Mouse (Mus musculus): ENCODE data around the gene Izumo1. TPM values are rescaled to one million over a fixed set of nuclear protein-coding genes. Genes with fewer than 3 reads are reported as not detected.

Izumo1 gene
- polyA plus RNA-seq, 1 experiment from 2014 or later: 0.27 TPM

DNA sequence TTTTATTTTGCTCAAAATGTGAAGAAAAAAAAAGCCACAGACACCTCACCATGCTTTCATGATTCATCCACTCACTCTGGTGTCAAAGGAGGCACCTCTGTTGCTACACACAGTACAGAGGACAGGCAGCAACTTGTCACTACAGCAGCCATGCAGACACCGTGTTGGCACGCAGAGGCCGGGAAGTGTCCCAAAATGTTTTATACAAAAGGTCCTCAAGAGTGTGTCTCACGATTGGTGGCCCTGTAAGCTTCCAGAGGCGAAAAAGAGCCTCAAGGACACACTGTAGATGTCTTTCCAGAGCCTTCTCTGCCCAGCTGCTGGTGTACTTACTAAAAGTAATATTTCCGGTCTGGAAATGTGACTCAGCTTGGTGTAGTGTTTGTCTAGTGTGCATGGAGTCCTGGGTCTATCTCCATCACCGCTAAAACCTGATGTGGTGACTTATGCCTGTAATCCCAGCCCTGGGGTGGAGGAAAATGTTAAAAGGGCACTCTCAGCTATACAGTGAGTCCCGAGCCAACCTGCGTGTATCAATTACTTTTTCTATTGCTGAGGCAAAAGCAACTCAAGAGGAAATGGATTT is 15.8 kb upstream of the Izumo1 start:
- H3K36me3 ChIP-seq (ENCODE audit: control insufficient read depth, insufficient read depth, low read length): no peaks in the 10 kb centered on the region
- no peak overlapping the region for H3K27ac ChIP-seq (ENCODE audit: low read depth)
- no peak for ATAC-seq (replicated peaks; ENCODE audit: low FRiP score, low TSS enrichment, low read depth)
- H3K4me1 ChIP-seq (replicated peaks; ENCODE audit: control insufficient read depth, insufficient read depth, low read length): peaks cover 4% of the 10 kb centered on the region; the same call in 1 of the 2 replicates
- H3K4me3 ChIP-seq (ENCODE audit: low read depth, low read length): no peak overlapping the region
- WGBS: 78% methylated on average over 9 of the region's 9 CpGs
- H3K9ac ChIP-seq (ENCODE audit: low read length): no peak overlapping the region
- no peak overlapping the region for H3K4me2 ChIP-seq (ENCODE audit: low read length)
- no peaks in the 10 kb centered on the region for H3K27me3 ChIP-seq (replicated peaks; ENCODE audit: control insufficient read depth, insufficient read depth, low read length)
- no peak for DNase-seq (ENCODE audit: low spot score)
- H3K9me3 ChIP-seq (ENCODE audit: control insufficient read depth, low read length): no peaks in the 10 kb centered on the region

DNA sequence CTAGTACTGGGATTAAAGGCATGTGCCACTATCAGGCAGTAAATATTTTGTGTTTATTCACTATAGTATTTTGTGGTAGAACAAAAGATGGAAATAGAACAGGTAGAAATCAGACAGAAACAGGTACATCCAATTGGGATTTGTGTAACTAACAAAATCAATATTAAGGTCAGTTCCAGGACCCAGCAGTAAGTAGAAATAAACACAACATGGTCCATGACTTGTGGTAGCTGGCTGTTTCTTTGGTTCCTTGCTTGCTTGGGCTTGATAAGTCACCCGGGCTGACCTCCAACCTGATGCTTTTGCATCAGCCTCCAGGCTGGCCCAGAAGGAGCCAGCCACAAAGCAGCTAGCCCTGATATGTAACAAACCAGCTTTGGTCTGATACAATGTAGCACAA is 12.1 kb upstream of the Izumo1 start:
- H3K27me3 ChIP-seq (replicated peaks; ENCODE audit: control insufficient read depth, insufficient read depth, low read length): no peaks in the 10 kb centered on the region
- H3K9ac ChIP-seq (ENCODE audit: low read length): no peak overlapping the region
- H3K4me1 ChIP-seq (replicated peaks; ENCODE audit: control insufficient read depth, insufficient read depth, low read length): no peaks in the 10 kb centered on the region
- H3K36me3 ChIP-seq (ENCODE audit: control insufficient read depth, insufficient read depth, low read length): no peaks in the 10 kb centered on the region
- WGBS: 55% methylated on average over 1 of the region's 1 CpGs
- ATAC-seq (replicated peaks; ENCODE audit: low FRiP score, low TSS enrichment, low read depth) (no peak), DNase-seq (ENCODE audit: low spot score) (no peak)
- H3K4me3 ChIP-seq (ENCODE audit: low read depth, low read length): no peak overlapping the region
- no peak overlapping the region for H3K27ac ChIP-seq (ENCODE audit: low read depth)
- no peak overlapping the region for H3K4me2 ChIP-seq (ENCODE audit: low read length)
- H3K9me3 ChIP-seq (ENCODE audit: control insufficient read depth, low read length): no peaks in the 10 kb centered on the region

- no peak overlapping the region for H3K4me2 ChIP-seq (ENCODE audit: low read length)
- ATAC-seq (replicated peaks; ENCODE audit: low FRiP score, low TSS enrichment, low read depth) (no peak), DNase-seq (ENCODE audit: low spot score) (no peak)
- H3K4me1 ChIP-seq (replicated peaks; ENCODE audit: control insufficient read depth, insufficient read depth, low read length): no peaks in the 10 kb centered on the region
- no peaks in the 10 kb centered on the region for H3K9me3 ChIP-seq (ENCODE audit: control insufficient read depth, low read length)
- no peaks in the 10 kb centered on the region for H3K36me3 ChIP-seq (ENCODE audit: control insufficient read depth, insufficient read depth, low read length)
- H3K27me3 ChIP-seq (replicated peaks; ENCODE audit: control insufficient read depth, insufficient read depth, low read length): peaks cover 24% of the 10 kb centered on the region
- H3K27ac ChIP-seq (ENCODE audit: low read depth): no peak overlapping the region
- no peak overlapping the region for H3K4me3 ChIP-seq (ENCODE audit: low read depth, low read length)
- WGBS: 31% methylated on average over 6 of the region's 6 CpGs
- H3K9ac ChIP-seq (ENCODE audit: low read length): no peak overlapping the region
Observed at GRCm38 (mm10) chr7:45616277-45616676, 5.3 kb upstream of the Izumo1 start.

DNA sequence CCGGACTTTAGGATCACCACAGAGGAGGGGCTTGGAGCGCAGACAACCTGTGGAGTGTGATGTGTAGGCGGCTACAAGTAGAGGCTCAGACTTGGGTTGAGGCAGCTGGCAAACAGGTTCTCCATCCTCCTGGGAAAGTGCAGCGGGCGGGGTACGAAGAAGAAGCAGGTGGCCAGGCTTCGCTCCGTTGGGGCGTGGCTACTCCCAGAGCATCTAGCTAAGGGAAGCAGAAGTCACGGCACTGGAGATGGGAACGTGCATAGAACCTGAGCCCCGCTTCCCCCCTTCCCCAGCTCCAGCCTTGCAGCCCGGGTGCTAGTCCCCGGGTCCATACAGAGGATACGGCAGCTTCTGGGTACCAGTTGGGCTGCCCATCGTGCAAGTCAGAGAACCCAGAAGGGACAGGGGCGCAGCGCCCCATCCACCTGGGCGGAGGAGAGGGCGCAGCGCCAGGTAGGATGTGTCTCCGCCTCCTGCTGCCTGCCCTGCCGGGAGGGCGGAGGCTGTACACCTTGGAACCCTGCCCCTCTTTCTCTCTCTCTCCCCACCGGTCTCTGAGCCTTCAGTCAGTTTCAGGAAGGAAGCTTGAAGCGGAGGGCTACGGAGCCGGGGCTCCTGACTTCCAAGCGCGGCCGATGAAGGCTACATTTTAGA is 4.4 kb upstream of the Izumo1 start, which contains the start of gene Fut1:
Gene Fut1 (plus strand): TSS at position 248 of the 654 bp plus-strand sequence.
- H3K36me3 ChIP-seq (ENCODE audit: control insufficient read depth, insufficient read depth, low read length): no peaks in the 10 kb centered on the region
- ATAC-seq (replicated peaks; ENCODE audit: low FRiP score, low TSS enrichment, low read depth) (peak; percentile 62), DNase-seq (ENCODE audit: low spot score) (peak; percentile 72)
- peaks cover 24% of the 10 kb centered on the region for H3K27me3 ChIP-seq (replicated peaks; ENCODE audit: control insufficient read depth, insufficient read depth, low read length)
- peak within 1 kb of the TSS; percentile 6; the same call in 1 of the 2 replicates for H3K4me3 ChIP-seq (ENCODE audit: low read depth, low read length)
- WGBS: 8% methylated on average over 31 of the region's 31 CpGs
- no peak within 1 kb of the TSS for H3K27ac ChIP-seq (ENCODE audit: low read depth)
- peak within 1 kb of the TSS; percentile 32 for H3K4me2 ChIP-seq (ENCODE audit: low read length)
- H3K4me1 ChIP-seq (replicated peaks; ENCODE audit: control insufficient read depth, insufficient read depth, low read length): no peaks in the 10 kb centered on the region
- H3K9me3 ChIP-seq (ENCODE audit: control insufficient read depth, low read length): no peaks in the 10 kb centered on the region
- H3K9ac ChIP-seq (ENCODE audit: low read length): no peak within 1 kb of the TSS

GRCm38 (mm10) chr7:45618316-45618715 is 3.3 kb upstream of the Izumo1 start:
- H3K9ac ChIP-seq (ENCODE audit: low read length): no peak overlapping the region
- DNase-seq (ENCODE audit: low spot score): no peak
- H3K4me2 ChIP-seq (ENCODE audit: low read length): no peak overlapping the region
- ATAC-seq (replicated peaks; ENCODE audit: low FRiP score, low TSS enrichment, low read depth): no peak
- no peak overlapping the region for H3K4me3 ChIP-seq (ENCODE audit: low read depth, low read length)
- WGBS: 81% methylated on average over 5 of the region's 5 CpGs
- H3K4me1 ChIP-seq (replicated peaks; ENCODE audit: control insufficient read depth, insufficient read depth, low read length): no peaks in the 10 kb centered on the region
- no peaks in the 10 kb centered on the region for H3K9me3 ChIP-seq (ENCODE audit: control insufficient read depth, low read length)
- H3K27ac ChIP-seq (ENCODE audit: low read depth): no peak overlapping the region
- H3K36me3 ChIP-seq (ENCODE audit: control insufficient read depth, insufficient read depth, low read length): no peaks in the 10 kb centered on the region
- H3K27me3 ChIP-seq (replicated peaks; ENCODE audit: control insufficient read depth, insufficient read depth, low read length): peaks cover 24% of the 10 kb centered on the region

DNA sequence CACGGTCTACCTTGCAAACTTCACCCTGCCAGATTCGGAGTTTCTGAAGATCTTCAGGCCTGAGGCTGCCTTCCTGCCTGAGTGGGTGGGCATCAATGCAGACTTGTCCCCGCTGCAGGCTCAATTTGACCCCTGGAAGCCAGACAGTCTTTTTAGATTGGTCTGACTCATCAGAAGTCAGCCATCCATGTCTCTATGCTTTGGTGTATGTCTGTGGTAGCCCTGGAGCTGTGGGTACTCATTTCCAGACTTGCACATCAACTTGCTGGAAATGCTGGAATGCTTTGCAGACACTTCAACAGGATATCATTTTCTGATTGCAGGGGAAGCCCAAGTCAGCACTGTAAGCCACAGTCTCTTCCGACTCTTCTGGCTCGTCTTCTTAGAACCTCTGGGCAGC is 2.0 kb upstream of the Izumo1 start:
- 89% methylated on average over 5 of the region's 5 CpGs for WGBS
- Histone ChIP-seq H3K4me3 (ENCODE audit: low read depth, low read length) (no peak overlapping the region), H3K27me3 (replicated peaks; ENCODE audit: control insufficient read depth, insufficient read depth, low read length) (peaks cover 24% of the 10 kb centered on the region), H3K9me3 (ENCODE audit: control insufficient read depth, low read length) (no peaks in the 10 kb centered on the region), H3K4me1 (replicated peaks; ENCODE audit: control insufficient read depth, insufficient read depth, low read length) (no peaks in the 10 kb centered on the region), H3K4me2 (ENCODE audit: low read length) (no peak overlapping the region), H3K27ac (ENCODE audit: low read depth) (no peak overlapping the region), H3K36me3 (ENCODE audit: control insufficient read depth, insufficient read depth, low read length) (no peaks in the 10 kb centered on the region), H3K9ac (ENCODE audit: low read length) (no peak overlapping the region)
- no peak for DNase-seq (ENCODE audit: low spot score)
- ATAC-seq (replicated peaks; ENCODE audit: low FRiP score, low TSS enrichment, low read depth): no peak

GRCm38 (mm10) chr7:45623507-45623906 is 1.9 kb downstream of the Izumo1 start:
- ATAC-seq (replicated peaks; ENCODE audit: low FRiP score, low TSS enrichment, low read depth): no peak
- peaks cover 12% of the 10 kb centered on the region; the same call in 1 of the 2 replicates for H3K27me3 ChIP-seq (replicated peaks; ENCODE audit: control insufficient read depth, insufficient read depth, low read length)

GRCm38 (mm10) chr7:45624718-45625117 is 3.1 kb downstream of the Izumo1 start:
- no peak overlapping the region for H3K27ac ChIP-seq (ENCODE audit: low read depth)
- H3K4me3 ChIP-seq (ENCODE audit: low read depth, low read length): no peak overlapping the region
- H3K9me3 ChIP-seq (ENCODE audit: control insufficient read depth, low read length): no peaks in the 10 kb centered on the region
- no peak for ATAC-seq (replicated peaks; ENCODE audit: low FRiP score, low TSS enrichment, low read depth)
- no peaks in the 10 kb centered on the region for H3K4me1 ChIP-seq (replicated peaks; ENCODE audit: control insufficient read depth, insufficient read depth, low read length)
- H3K9ac ChIP-seq (ENCODE audit: low read length): no peak overlapping the region
- 50% methylated on average over 3 of the region's 3 CpGs for WGBS
- H3K4me2 ChIP-seq (ENCODE audit: low read length): no peak overlapping the region
- 0 out of 2 replicates have a peak, but pooled peaks cover 7% of the 10 kb centered on the region for H3K27me3 ChIP-seq (replicated peaks; ENCODE audit: control insufficient read depth, insufficient read depth, low read length)
- H3K36me3 ChIP-seq (ENCODE audit: control insufficient read depth, insufficient read depth, low read length): no peaks in the 10 kb centered on the region
- DNase-seq (ENCODE audit: low spot score): no peak

More at GRCm38 (mm10) chr7:45623507-45623906, 1.9 kb downstream of the Izumo1 start:
- H3K27ac ChIP-seq (ENCODE audit: low read depth): no peak overlapping the region
- DNase-seq (ENCODE audit: low spot score): no peak
- H3K4me3 ChIP-seq (ENCODE audit: low read depth, low read length): no peak overlapping the region
- H3K4me2 ChIP-seq (ENCODE audit: low read length): no peak overlapping the region
- H3K36me3 ChIP-seq (ENCODE audit: control insufficient read depth, insufficient read depth, low read length): no peaks in the 10 kb centered on the region
- H3K9ac ChIP-seq (ENCODE audit: low read length): no peak overlapping the region
- no peaks in the 10 kb centered on the region for H3K9me3 ChIP-seq (ENCODE audit: control insufficient read depth, low read length)
- 94% methylated on average over 11 of the region's 11 CpGs for WGBS
- H3K4me1 ChIP-seq (replicated peaks; ENCODE audit: control insufficient read depth, insufficient read depth, low read length): no peaks in the 10 kb centered on the region

DNA sequence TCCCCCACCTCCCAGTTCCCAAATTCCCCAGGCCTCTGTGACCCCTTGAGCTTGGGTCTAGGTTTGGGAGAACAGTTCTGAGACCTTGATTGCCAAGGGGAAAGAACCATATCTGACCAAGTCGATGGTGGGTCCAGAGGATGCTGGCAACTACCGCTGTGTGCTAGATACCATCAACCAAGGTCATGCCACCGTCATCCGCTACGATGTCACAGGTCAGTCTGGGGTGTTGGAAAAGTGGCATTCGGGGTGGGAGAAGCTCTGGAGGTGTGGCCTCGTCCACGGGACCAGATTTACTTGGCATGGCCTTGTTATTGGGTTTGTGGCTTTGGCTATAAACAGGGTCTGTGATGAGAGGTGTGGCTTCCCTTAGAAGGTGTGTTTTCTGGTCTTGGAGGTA is 3.9 kb downstream of the Izumo1 start:
- WGBS: 86% methylated on average over 8 of the region's 8 CpGs

More for the DNA sequence above, 3.9 kb downstream of the Izumo1 start:
- H3K9me3 ChIP-seq (ENCODE audit: control insufficient read depth, low read length): no peaks in the 10 kb centered on the region
- no peak overlapping the region for H3K27ac ChIP-seq (ENCODE audit: low read depth)
- no peaks in the 10 kb centered on the region for H3K4me1 ChIP-seq (replicated peaks; ENCODE audit: control insufficient read depth, insufficient read depth, low read length)
- H3K4me3 ChIP-seq (ENCODE audit: low read depth, low read length): no peak overlapping the region
- no peak overlapping the region for H3K9ac ChIP-seq (ENCODE audit: low read length)
- H3K4me2 ChIP-seq (ENCODE audit: low read length): no peak overlapping the region
- DNase-seq (ENCODE audit: low spot score): no peak
- ATAC-seq (replicated peaks; ENCODE audit: low FRiP score, low TSS enrichment, low read depth): no peak
- 0 out of 2 replicates have a peak, but pooled peaks cover 7% of the 10 kb centered on the region for H3K27me3 ChIP-seq (replicated peaks; ENCODE audit: control insufficient read depth, insufficient read depth, low read length)
- no peaks in the 10 kb centered on the region for H3K36me3 ChIP-seq (ENCODE audit: control insufficient read depth, insufficient read depth, low read length)
